Mouse (Mus musculus): ENCODE measurements around the gene Vmn2r11. TPM values are rescaled to one million over a fixed set of nuclear protein-coding genes. Genes with fewer than 3 reads are reported as not detected.
"Not testable (repeated sequence)": the region's sequence is repeated elsewhere in the genome, so short reads cannot be mapped to it uniquely, and the experiment has no call there.

Vmn2r11 gene
- not detected in 2 replicates for polyA plus RNA-seq (2015; fragmentation: Nextera tagmentation; extraction: Ambion mirVana)

DNA sequence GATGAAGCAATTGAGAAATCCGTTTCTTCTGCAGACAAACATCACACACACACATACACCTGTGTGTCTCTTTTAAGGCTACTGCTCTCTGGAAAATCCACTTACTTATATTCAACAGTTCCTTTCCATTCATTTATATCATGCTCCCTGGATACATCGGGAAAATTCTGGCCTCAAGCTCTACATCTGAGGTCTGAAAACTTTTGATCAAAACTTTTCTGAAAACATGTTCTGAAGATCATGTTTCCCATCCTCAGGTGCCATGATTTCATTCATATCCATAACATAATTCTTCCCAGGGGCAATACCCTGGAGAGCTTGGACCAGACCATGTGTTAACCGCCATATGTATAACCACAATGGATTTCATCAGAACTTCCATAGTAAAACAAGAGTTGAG is at the start of gene Vmn2r11:
TSS of gene Vmn2r11 (minus strand) at position 101 of the 400 bp plus-strand sequence.
- not testable (repeated sequence) for ATAC-seq; H3K9ac ChIP-seq (ENCODE audit: low read depth, low read length); H3K4me2 ChIP-seq (ENCODE audit: low read depth, low read length); H3K27ac ChIP-seq (ENCODE audit: low read length); H3K36me3 ChIP-seq (ENCODE audit: control insufficient read depth, insufficient read depth, low read length); H3K4me1 ChIP-seq (ENCODE audit: control insufficient read depth, insufficient read depth, low read length); H3K4me3 ChIP-seq (ENCODE audit: low read length); H3K27me3 ChIP-seq (replicated peaks; ENCODE audit: control insufficient read depth, insufficient read depth, low read length); H3K9me3 ChIP-seq (ENCODE audit: control insufficient read depth, low read length)
- WGBS = 84% methylated on average over 3 of the region's 3 CpGs

DNA sequence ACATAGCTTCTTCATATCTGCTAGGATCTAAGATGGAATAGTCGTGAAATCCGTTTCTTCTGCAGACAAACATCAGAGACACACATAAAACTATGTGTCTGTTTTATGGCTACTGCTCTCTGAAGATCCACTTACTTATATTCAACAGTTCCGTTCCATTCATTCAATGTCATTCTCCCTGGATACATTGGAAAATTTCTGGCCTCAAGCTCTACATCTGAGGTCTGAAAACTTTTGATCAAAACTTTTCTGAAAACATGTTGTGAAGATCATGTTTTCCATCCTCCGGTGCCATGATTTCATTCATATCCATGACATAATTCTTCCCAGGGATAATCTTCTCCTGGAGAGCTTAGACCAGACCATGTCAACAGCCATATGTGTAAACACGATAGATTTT is 38.5 kb upstream of the Vmn2r11 start, which contains the start of gene Vmn2r12:
TSS of gene Vmn2r12 (minus strand) at position 101 of the 400 bp plus-strand sequence.
- H3K27me3 ChIP-seq (replicated peaks; ENCODE audit: control insufficient read depth, insufficient read depth, low read length); ATAC-seq; H3K4me3 ChIP-seq (ENCODE audit: low read length); H3K9ac ChIP-seq (ENCODE audit: low read depth, low read length); H3K4me2 ChIP-seq (ENCODE audit: low read depth, low read length); H3K9me3 ChIP-seq (ENCODE audit: control insufficient read depth, low read length); H3K27ac ChIP-seq (ENCODE audit: low read length); H3K4me1 ChIP-seq (ENCODE audit: control insufficient read depth, insufficient read depth, low read length); H3K36me3 ChIP-seq (ENCODE audit: control insufficient read depth, insufficient read depth, low read length): not testable (repeated sequence)
- 86% methylated on average over 5 of the region's 5 CpGs for WGBS

- H3K27me3 ChIP-seq (replicated peaks; ENCODE audit: control insufficient read depth, insufficient read depth, low read length); ATAC-seq: not testable (repeated sequence)
These were observed 37.1 kb upstream of the Vmn2r11 start for GRCm38 (mm10) chr5:109096482-109096881.

GRCm38 (mm10) chr5:109072016-109072415 is 12.6 kb upstream of the Vmn2r11 start:
- not testable (repeated sequence) for H3K4me1 ChIP-seq (ENCODE audit: control insufficient read depth, insufficient read depth, low read length); H3K27ac ChIP-seq (ENCODE audit: low read length); H3K9ac ChIP-seq (ENCODE audit: low read depth, low read length); H3K27me3 ChIP-seq (replicated peaks; ENCODE audit: control insufficient read depth, insufficient read depth, low read length); ATAC-seq; H3K4me3 ChIP-seq (ENCODE audit: low read length); H3K4me2 ChIP-seq (ENCODE audit: low read depth, low read length); H3K9me3 ChIP-seq (ENCODE audit: control insufficient read depth, low read length); H3K36me3 ChIP-seq (ENCODE audit: control insufficient read depth, insufficient read depth, low read length)
- WGBS = 43% methylated on average over 4 of the region's 4 CpGs

More at GRCm38 (mm10) chr5:109096482-109096881, 37.1 kb upstream of the Vmn2r11 start:
- H3K4me1 ChIP-seq (ENCODE audit: control insufficient read depth, insufficient read depth, low read length); H3K36me3 ChIP-seq (ENCODE audit: control insufficient read depth, insufficient read depth, low read length); H3K9me3 ChIP-seq (ENCODE audit: control insufficient read depth, low read length); H3K27ac ChIP-seq (ENCODE audit: low read length); H3K4me2 ChIP-seq (ENCODE audit: low read depth, low read length); H3K9ac ChIP-seq (ENCODE audit: low read depth, low read length); H3K4me3 ChIP-seq (ENCODE audit: low read length): not testable (repeated sequence)
- WGBS = 78% methylated on average over 3 of the region's 3 CpGs

- no peaks in the 10 kb centered on the region for H3K4me1 ChIP-seq (ENCODE audit: control insufficient read depth, insufficient read depth, low read length)
- H3K36me3 ChIP-seq (ENCODE audit: control insufficient read depth, insufficient read depth, low read length) = no peaks in the 10 kb centered on the region
- H3K27ac ChIP-seq (ENCODE audit: low read length) = no peak overlapping the region
- no peak overlapping the region for H3K4me2 ChIP-seq (ENCODE audit: low read depth, low read length)
- H3K9me3 ChIP-seq (ENCODE audit: control insufficient read depth, low read length) = no peaks in the 10 kb centered on the region
- H3K9ac ChIP-seq (ENCODE audit: low read depth, low read length) = no peak overlapping the region
- 58% methylated on average over 1 of the region's 1 CpGs for WGBS
- no peaks in the 10 kb centered on the region for H3K27me3 ChIP-seq (replicated peaks; ENCODE audit: control insufficient read depth, insufficient read depth, low read length)
- no peak for ATAC-seq
- no peak overlapping the region for H3K4me3 ChIP-seq (ENCODE audit: low read length)
These were observed 4.1 kb downstream of the Vmn2r11 start for GRCm38 (mm10) chr5:109055286-109055685.

- no peaks in the 10 kb centered on the region for H3K9me3 ChIP-seq (ENCODE audit: control insufficient read depth, low read length)
- no peaks in the 10 kb centered on the region for H3K27me3 ChIP-seq (replicated peaks; ENCODE audit: control insufficient read depth, insufficient read depth, low read length)
- H3K36me3 ChIP-seq (ENCODE audit: control insufficient read depth, insufficient read depth, low read length) = no peaks in the 10 kb centered on the region
- H3K4me3 ChIP-seq (ENCODE audit: low read length) = no peak overlapping the region
- no peak overlapping the region for H3K9ac ChIP-seq (ENCODE audit: low read depth, low read length)
- ATAC-seq = no peak
- no peak overlapping the region for H3K4me2 ChIP-seq (ENCODE audit: low read depth, low read length)
- no peak overlapping the region for H3K27ac ChIP-seq (ENCODE audit: low read length)
- no peaks in the 10 kb centered on the region for H3K4me1 ChIP-seq (ENCODE audit: control insufficient read depth, insufficient read depth, low read length)
These were observed 26.8 kb downstream of the Vmn2r11 start for GRCm38 (mm10) chr5:109032591-109032990.

GRCm38 (mm10) chr5:109006427-109006826 is 52.9 kb downstream of the Vmn2r11 start, which contains the start of gene Vmn2r10:
TSS of gene Vmn2r10 (minus strand) at chr5:109006527.
- ATAC-seq; H3K27me3 ChIP-seq (replicated peaks; ENCODE audit: control insufficient read depth, insufficient read depth, low read length); H3K36me3 ChIP-seq (ENCODE audit: control insufficient read depth, insufficient read depth, low read length): not testable (repeated sequence)

More at GRCm38 (mm10) chr5:109006427-109006826, 52.9 kb downstream of the Vmn2r11 start, which contains the start of gene Vmn2r10:
- H3K9ac ChIP-seq (ENCODE audit: low read depth, low read length); H3K27ac ChIP-seq (ENCODE audit: low read length); H3K4me3 ChIP-seq (ENCODE audit: low read length); H3K9me3 ChIP-seq (ENCODE audit: control insufficient read depth, low read length); H3K4me2 ChIP-seq (ENCODE audit: low read depth, low read length); H3K4me1 ChIP-seq (ENCODE audit: control insufficient read depth, insufficient read depth, low read length): not testable (repeated sequence)

Other genes with a start within 250 kb of the Vmn2r11 start
- gene Vmn2r9, start 207.0 kb downstream of the Vmn2r11 start, polyA plus RNA-seq (2015; fragmentation: Nextera tagmentation; extraction: Ambion mirVana) = not detected in 2 replicates
- not detected in 2 replicates for gene Vmn2r10, start 53.0 kb downstream of the Vmn2r11 start, polyA plus RNA-seq (2015; fragmentation: Nextera tagmentation; extraction: Ambion mirVana)
- not detected in 2 replicates for gene Vmn2r12, start 38.4 kb upstream of the Vmn2r11 start, polyA plus RNA-seq (2015; fragmentation: Nextera tagmentation; extraction: Ambion mirVana)
- not detected in 2 replicates for gene Vmn2r13, start 132.6 kb upstream of the Vmn2r11 start, polyA plus RNA-seq (2015; fragmentation: Nextera tagmentation; extraction: Ambion mirVana)
- not detected in 2 replicates for gene Vmn2r14, start 165.1 kb upstream of the Vmn2r11 start, polyA plus RNA-seq (2015; fragmentation: Nextera tagmentation; extraction: Ambion mirVana)
- not detected in 2 replicates for gene Vmn2r15, start 238.1 kb upstream of the Vmn2r11 start, polyA plus RNA-seq (2015; fragmentation: Nextera tagmentation; extraction: Ambion mirVana)

Data from intestine, embryonic 16.5 days (tissue).